Mouse (Mus musculus) lung, postnatal 0 days (tissue): ENCODE measurements around the gene Ndufc1.

Source experiments
- CTCF ChIP-seq: IDR thresholded peaks from 2 replicates; pipeline ENCODE4 v1.5.1; 2016; ENCODE audit warnings: antibody characterized with exemption, mild to moderate bottlenecking
- EP300 ChIP-seq: IDR thresholded peaks from 2 replicates; pipeline ENCODE4 v1.6.1; 2016; ENCODE audit warnings: antibody characterized with exemption, mild to moderate bottlenecking, control low read depth

GRCm38 (mm10) chr3:51417135-51417458 is 8.3 kb upstream of the Ndufc1 start:
- TF ChIP-seq CTCF (no peak), EP300 (no peak)
